Mouse (Mus musculus) CD4-positive helper T cell, adult 2 months (primary cell): ENCODE measurements at regions not wholly inside any gene's neighbourhood (a gene's known extent, or its start where the extent isn't known, plus 50 kb on each side); places are given as distances from the start of the nearest gene placed in this dataset.

Source experiments
- DNase-seq: peaks from one replicate; pipeline ENCODE4 v3.0.0-alpha.2; 2012; ENCODE audit warnings: low read depth, missing footprints, low spot score

- DNase-seq: no peak
Observed at GRCm38 (mm10) chr9:41237265-41237664, 75.8 kb upstream of the Ubash3b start.

GRCm38 (mm10) chr9:41229225-41229582 is 67.7 kb upstream of the Ubash3b start:
- no peak for DNase-seq

- peak; percentile 80 for DNase-seq
Observed at GRCm38 (mm10) chr9:41228425-41229224, 67.1 kb upstream of the Ubash3b start.

- no peak for DNase-seq
Observed at GRCm38 (mm10) chr9:41223406-41223805, 61.9 kb upstream of the Ubash3b start.

GRCm38 (mm10) chr9:41222346-41223015 is 61.0 kb upstream of the Ubash3b start:
- no peak for DNase-seq

- DNase-seq: no peak
Observed at GRCm38 (mm10) chr9:41221110-41221790, 59.8 kb upstream of the Ubash3b start.

- DNase-seq: no peak
Observed at GRCm38 (mm10) chr9:41220105-41220669, 58.7 kb upstream of the Ubash3b start.

- no peak for DNase-seq
Observed at GRCm38 (mm10) chr9:41218702-41219101, 57.2 kb upstream of the Ubash3b start.

- DNase-seq: no peak
Observed at GRCm38 (mm10) chr9:41216248-41216647, 54.8 kb upstream of the Ubash3b start.

- DNase-seq: no peak
Observed at GRCm38 (mm10) chr9:41215026-41215425, 53.5 kb upstream of the Ubash3b start.

- DNase-seq: no peak
Observed at GRCm38 (mm10) chr9:41212943-41213529, 51.5 kb upstream of the Ubash3b start.

GRCm38 (mm10) chr9:41212303-41212901 is 50.9 kb upstream of the Ubash3b start:
- peak; percentile 50 for DNase-seq

- DNase-seq: no peak
Observed at GRCm38 (mm10) chr9:41211865-41212302, 50.4 kb upstream of the Ubash3b start.
